Mouse (Mus musculus): Measurements from ENCODE around the gene Mrm3. TPM values are rescaled to one million over a fixed set of nuclear protein-coding genes. Genes with fewer than 3 reads are reported as not detected.
"Not testable (repeated sequence)": the region's sequence is repeated elsewhere in the genome, so short reads cannot be mapped to it uniquely, and the experiment has no call there.

The Mrm3 gene
- 26.3 and 27.6 TPM in 2 replicates for polyA plus RNA-seq (2016; fragmentation: Nextera tagmentation; extraction: Ambion mirVana)

DNA sequence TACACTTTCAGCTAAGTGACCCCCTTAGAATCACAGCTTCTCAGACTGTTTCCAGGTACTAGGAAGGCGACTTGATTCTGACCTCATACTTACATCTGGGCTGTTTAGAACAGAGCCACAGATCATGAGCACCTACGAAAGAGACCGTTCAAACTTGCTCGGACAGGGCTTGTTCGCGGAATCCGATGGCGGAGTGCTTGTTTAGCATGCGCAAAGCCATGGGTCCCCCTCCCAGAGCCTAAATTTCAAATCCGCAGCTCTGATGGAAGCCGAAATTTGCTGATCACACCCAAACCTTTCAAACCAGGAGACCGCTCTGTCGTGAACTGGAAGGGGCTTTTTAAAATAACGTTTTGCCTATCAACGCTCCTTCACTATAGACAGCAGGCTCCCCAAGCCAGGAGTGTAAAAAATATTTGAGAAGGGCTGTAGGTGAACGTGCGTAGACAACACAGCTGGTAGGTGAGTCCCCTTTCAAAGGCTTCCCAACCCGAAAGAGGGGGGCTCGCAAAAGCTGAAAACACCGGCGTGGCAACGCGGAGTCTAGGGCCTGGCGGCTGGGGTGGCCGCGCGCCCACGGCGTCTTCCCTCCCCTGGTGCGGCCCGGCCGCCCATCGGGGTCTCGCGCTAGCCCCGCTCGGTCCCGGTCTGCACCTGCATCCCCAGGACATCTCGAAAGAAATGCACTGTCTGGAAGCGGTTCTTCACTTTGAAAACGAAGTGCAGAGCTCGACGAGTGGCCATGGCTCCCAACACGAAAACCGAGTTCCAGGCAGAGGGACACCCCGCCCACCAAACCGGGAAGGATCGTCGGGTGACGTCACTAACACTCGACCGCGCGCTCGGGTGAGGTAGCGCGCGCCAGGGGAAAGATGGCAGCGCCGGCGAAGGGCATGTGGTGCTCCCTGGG, at the start of gene Mrm3, which contains the start of gene Glod4:
Gene Mrm3, plus strand, starts transcription at position 815 of the 910 bp plus-strand sequence.
Gene Glod4, minus strand, starts transcription at position 825 of the 910 bp plus-strand sequence.
- ATAC-seq (ENCODE audit: insufficient number of reproducible peaks, insufficient read depth, low FRiP score, low TSS enrichment), result peak; percentile 82
- under 1% methylated on average over 61 of the region's 61 CpGs for WGBS
- peak within 1 kb of the TSS; percentile 81 for H3K27ac ChIP-seq

DNA sequence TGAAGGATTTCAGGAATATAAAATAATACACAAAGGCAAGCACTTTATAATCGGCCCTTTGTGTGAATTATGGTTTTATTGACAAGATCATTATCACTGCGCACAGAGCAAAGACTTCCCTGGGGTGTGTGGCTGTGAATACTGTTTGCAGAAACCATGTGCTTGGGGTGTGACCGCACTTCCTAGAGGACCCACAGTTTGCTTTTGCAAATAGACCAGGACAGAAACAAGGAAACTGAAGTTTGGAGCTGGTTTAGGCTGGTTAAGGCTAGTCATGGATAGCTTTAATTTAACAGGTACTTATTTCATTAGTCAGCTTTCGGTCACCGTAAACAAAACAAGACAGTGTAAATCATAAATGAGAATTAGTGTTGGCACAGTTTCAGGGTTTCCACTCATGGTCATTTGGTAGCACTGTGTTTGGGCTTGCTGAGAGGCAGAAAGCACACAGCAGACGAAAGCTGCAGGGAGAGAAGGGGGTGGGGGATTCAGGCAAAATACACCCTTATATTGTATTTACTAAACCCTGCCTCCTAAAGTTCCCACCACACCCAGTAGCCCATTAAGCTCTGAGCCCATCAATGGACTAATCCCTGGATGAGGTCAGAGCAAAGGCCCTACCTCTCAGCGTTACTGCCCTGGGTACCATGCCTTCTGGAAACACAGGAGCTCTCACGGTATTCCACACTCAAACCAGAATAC, 47.1 kb upstream of the Mrm3 start:
- H3K36me3 ChIP-seq, result no peaks in the 10 kb centered on the region

More for the DNA sequence above, at the start of gene Mrm3, which contains the start of gene Glod4:
- Histone ChIP-seq H3K4me3 (peak within 1 kb of the TSS; percentile 82), H3K27me3 (no peaks in the 10 kb centered on the region), H3K4me2 (replicated peaks) (peak within 1 kb of the TSS; percentile 64), H3K4me1 (peaks cover 9% of the 10 kb centered on the region), H3K9me3 (no peaks in the 10 kb centered on the region), H3K36me3 (peaks cover 18% of the 10 kb centered on the region), H3K9ac (peak within 1 kb of the TSS; percentile 85)

DNA sequence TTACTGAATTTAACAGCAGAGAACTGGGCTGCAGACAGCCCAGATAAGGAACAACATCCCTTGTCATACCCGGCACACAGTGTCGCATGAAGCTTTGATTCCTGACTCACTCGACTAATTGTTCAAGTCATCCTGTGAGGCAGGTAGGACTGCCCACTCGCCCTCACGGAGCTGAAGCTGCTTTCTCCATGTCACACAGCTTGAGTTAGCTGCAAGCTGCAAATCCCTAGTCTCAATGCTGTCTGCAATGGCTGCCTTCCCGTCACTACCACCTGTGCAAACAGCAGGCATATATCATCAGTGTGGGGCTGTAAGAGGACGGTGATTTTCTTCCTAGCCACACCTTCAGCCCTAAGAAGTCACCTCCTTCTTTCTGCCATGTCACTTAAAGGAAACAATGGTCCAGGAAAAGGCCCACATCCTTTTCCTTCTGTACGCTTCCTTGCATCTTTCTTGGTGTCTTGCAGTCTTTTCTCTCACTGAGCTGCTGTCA, 46.5 kb upstream of the Mrm3 start:
- WGBS, result 48% methylated on average over 8 of the region's 8 CpGs
- Histone ChIP-seq H3K36me3 (no peaks in the 10 kb centered on the region), H3K27me3 (no peaks in the 10 kb centered on the region), H3K4me2 (replicated peaks) (no peak overlapping the region), H3K9me3 (no peaks in the 10 kb centered on the region), H3K9ac (no peak overlapping the region), H3K4me3 (no peak overlapping the region), H3K27ac (no peak overlapping the region), H3K4me1 (no peaks in the 10 kb centered on the region)
- ATAC-seq (ENCODE audit: insufficient number of reproducible peaks, insufficient read depth, low FRiP score, low TSS enrichment), result no peak

More for the DNA sequence above, 47.1 kb upstream of the Mrm3 start:
- Histone ChIP-seq H3K4me2 (replicated peaks) (no peak overlapping the region), H3K9ac (no peak overlapping the region), H3K9me3 (no peaks in the 10 kb centered on the region), H3K27ac (no peak overlapping the region), H3K4me3 (no peak overlapping the region), H3K4me1 (no peaks in the 10 kb centered on the region), H3K27me3 (no peaks in the 10 kb centered on the region)
- WGBS, result 71% methylated on average over 8 of the region's 8 CpGs
- no peak for ATAC-seq (ENCODE audit: insufficient number of reproducible peaks, insufficient read depth, low FRiP score, low TSS enrichment)

DNA sequence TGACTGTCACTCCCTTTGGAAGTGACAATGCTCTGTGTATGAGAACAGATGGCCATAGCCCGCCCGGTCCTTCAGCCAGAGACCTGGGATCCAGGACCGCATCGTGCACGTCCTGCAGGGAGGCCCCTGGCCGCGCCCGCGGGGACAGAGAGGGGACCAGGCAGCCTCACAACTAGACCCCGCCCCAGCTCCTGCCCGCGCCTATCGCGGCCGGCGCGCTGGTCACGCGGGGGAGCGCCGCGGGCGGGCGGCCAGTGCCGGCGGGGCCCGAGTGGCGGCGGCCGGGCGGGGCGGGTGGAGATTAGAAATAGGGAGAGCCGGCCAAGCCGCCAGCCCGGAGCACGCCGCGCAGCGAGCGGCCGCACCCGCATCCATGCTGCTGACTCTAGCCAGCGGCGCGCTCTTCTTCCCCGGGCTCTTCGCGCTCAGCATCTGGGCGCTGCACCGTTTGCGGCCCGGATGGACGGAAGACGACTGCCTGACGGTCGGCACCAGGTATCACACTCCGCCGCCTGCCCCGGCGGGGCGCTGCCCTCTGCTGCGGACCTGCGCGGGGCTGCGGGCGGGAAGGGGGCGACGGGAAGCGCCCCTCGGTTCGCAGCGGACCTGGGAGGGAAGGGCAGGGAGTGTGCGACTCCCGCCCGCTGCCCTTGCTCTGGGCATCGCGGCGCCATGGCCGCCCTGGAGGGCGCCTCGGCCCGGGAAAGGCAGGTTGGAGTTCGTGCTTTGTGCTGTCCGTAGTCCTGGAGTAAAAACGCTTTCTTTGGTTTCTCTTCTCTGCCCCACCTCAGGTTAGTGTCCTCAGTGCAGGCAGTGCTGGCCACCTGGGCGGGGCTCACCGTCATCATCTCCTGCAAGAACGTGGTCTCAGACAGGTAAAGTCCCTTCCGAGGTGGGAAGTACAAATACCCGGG, 41.5 kb upstream of the Mrm3 start:
- Histone ChIP-seq H3K4me1 (peaks cover 9% of the 10 kb centered on the region; the same call in 1 of the 2 replicates), H3K27ac (peak overlapping the region; percentile 84), H3K4me2 (replicated peaks) (peak overlapping the region; percentile 89), H3K36me3 (0 out of 2 replicates have a peak, but pooled peaks cover 7% of the 10 kb centered on the region), H3K4me3 (peak overlapping the region; percentile 86), H3K9ac (peak overlapping the region; percentile 89), H3K9me3 (no peaks in the 10 kb centered on the region), H3K27me3 (no peaks in the 10 kb centered on the region)
- peak; percentile 93 for ATAC-seq (ENCODE audit: insufficient number of reproducible peaks, insufficient read depth, low FRiP score, low TSS enrichment)
- WGBS, result under 1% methylated on average over 81 of the region's 90 CpGs

DNA sequence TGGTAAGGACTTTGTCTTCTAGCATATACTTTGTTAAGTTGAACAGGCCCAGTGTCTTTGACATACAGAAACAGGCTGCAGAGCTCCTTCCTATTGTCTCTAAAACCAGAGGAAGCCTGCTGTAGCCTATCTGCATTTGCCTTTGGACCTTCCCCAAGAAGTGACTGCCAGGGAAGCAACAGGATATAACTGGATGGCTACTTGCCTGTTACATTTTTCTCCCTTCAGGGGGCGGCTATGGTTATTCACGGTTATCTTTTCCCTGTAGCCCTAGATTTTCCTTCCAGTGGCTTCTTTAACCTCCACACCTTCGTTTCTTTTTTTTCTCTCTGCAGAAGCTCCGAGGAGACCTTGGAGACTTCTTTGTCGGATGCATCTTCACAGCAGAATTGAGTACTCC, 36.7 kb upstream of the Mrm3 start:
- 91% methylated on average over 5 of the region's 5 CpGs for WGBS
- Histone ChIP-seq H3K27ac (no peak overlapping the region), H3K4me3 (no peak overlapping the region), H3K4me2 (replicated peaks) (no peak overlapping the region), H3K4me1 (peaks cover 9% of the 10 kb centered on the region; the same call in 1 of the 2 replicates), H3K9ac (no peak overlapping the region), H3K36me3 (peaks cover 42% of the 10 kb centered on the region), H3K9me3 (no peaks in the 10 kb centered on the region), H3K27me3 (no peaks in the 10 kb centered on the region)
- ATAC-seq (ENCODE audit: insufficient number of reproducible peaks, insufficient read depth, low FRiP score, low TSS enrichment), result no peak

DNA sequence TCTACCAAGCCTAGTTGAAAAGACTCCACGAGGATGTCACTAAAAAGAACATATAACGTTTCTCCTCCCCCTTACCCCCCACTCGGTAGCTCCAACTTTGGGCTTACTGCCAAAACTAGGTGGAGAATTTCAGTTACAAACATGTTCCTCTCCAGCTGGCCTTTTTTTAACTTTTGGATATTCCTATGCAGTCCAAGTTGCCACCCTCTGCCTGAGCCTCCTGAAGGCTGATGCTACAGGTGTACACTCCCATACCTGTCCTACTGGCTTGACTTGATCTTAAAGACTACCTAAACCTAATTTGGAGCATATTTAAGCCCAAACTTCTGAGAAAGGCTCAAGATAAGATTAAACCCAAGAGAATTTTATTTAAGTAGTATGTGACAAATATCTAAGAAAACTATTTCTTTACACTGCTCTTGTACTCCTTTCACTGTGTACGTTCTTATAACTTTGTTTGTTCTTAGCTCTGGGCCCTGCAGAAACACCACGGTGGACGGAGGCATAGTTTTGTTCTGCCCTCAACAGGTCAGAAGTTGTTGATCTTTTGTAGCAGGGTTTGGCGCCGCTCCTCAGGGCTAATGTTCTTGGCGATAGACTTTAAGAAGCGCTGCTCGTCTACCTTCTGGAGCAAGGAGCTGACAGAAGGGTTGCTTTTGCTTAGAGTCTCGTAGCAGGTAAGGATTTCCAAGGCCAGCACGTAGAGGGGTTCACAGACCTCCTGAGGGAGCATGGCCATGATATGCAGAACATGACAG, 33.1 kb upstream of the Mrm3 start:
- Histone ChIP-seq H3K4me3 (no peak overlapping the region), H3K27me3 (no peaks in the 10 kb centered on the region), H3K4me1 (no peaks in the 10 kb centered on the region), H3K36me3 (peaks cover 68% of the 10 kb centered on the region), H3K27ac (no peak overlapping the region), H3K9ac (no peak overlapping the region), H3K9me3 (no peaks in the 10 kb centered on the region), H3K4me2 (replicated peaks) (no peak overlapping the region)
- 89% methylated on average over 13 of the region's 13 CpGs for WGBS
- no peak for ATAC-seq (ENCODE audit: insufficient number of reproducible peaks, insufficient read depth, low FRiP score, low TSS enrichment)

DNA sequence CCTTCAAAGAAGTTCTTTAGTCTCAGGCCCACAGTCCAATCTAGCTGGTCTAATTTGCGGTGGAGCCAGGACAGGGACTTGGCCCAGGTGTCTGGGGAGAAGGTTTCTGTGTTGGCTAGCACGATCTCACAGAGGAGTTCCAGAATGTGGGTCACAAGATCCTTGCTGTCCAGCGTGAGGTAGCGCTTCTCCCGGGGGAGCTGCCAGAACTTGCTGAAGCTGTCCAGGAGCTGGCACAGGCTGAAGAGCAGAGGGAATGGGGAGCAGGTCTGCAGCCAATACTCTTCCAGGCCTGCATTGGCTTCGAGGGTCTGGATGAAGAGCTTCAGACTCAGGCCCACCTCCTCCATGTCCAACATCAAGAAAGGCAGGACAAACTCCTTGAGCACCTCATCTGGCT, 31.9 kb upstream of the Mrm3 start:
- peaks cover 61% of the 10 kb centered on the region for H3K36me3 ChIP-seq
- not testable (repeated sequence) for H3K4me2 ChIP-seq (replicated peaks); ATAC-seq (ENCODE audit: insufficient number of reproducible peaks, insufficient read depth, low FRiP score, low TSS enrichment); H3K27ac ChIP-seq; H3K4me3 ChIP-seq; H3K9ac ChIP-seq; H3K27me3 ChIP-seq; H3K9me3 ChIP-seq; H3K4me1 ChIP-seq
- 92% methylated on average over 5 of the region's 6 CpGs for WGBS

DNA sequence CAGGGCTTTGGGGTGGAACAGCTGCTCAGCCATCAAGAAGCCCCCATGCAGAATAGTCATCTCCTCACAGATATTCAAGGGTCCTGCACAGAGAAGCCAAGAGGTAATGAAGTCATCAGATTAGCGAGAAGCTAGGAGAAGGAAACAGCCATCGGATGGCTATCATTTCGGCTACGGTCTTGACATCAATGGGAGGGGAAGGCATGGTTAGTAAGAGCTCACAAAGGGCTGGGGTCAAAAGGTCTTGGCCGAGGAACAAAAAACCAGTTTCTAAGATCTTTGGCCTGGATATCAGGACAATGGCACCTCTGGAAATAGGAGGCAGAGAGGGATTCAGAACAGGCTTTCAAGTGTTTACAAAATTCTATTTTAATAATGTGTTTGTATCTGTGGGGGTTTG, 29.7 kb upstream of the Mrm3 start:
- Histone ChIP-seq H3K27ac (no peak overlapping the region), H3K36me3 (peaks cover 44% of the 10 kb centered on the region), H3K9ac (no peak overlapping the region), H3K4me2 (replicated peaks) (no peak overlapping the region), H3K4me1 (no peaks in the 10 kb centered on the region; the same call in 1 of the 2 replicates), H3K27me3 (no peaks in the 10 kb centered on the region), H3K4me3 (no peak overlapping the region), H3K9me3 (no peaks in the 10 kb centered on the region)
- no peak for ATAC-seq (ENCODE audit: insufficient number of reproducible peaks, insufficient read depth, low FRiP score, low TSS enrichment)
- WGBS, result 70% methylated on average over 5 of the region's 5 CpGs

DNA sequence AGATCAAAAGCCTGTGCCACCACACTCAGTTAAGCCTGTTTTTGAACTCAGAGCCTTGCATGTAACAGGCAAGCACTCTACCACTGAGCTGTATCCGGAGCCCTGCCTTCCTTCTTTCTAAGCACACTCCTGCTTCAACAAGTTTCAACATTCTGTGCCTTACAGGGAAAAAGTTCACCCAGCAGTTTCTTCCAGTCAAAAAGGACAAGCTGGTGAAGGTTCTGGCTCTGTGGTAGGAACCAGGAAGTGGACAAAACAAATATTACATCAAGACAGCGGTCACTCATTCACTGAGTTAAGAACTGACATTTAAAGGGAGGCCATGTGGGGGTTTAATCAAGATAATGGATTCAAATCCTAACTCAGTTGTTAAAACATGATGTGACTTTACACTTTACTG, 28.5 kb upstream of the Mrm3 start:
- H3K9me3 ChIP-seq, result no peaks in the 10 kb centered on the region

DNA sequence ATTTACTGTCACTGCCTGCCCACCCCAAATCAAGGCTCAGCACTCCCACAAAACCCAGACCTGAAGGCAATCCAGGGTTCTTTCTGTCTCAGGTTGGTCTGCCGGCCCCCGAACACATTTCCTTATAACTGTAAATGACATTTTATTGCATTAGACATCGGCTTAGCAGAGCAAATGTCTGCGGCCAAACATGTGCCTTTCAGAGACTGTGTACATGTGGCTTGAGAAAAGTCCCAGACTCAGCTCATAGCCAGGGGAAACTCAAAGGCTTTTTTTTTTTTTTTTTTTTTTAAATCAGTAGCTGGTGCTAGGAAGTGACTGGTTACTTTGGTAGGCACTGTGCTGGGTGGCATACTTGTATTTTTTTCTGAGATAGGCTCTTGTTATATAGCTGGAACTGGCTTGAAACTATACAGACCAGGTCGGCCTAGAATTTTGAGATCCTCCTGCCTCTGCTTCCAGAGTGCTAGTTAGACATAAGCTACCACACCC, 27.4 kb upstream of the Mrm3 start:
- 91% methylated on average over 5 of the region's 5 CpGs for WGBS
- Histone ChIP-seq H3K9me3 (no peaks in the 10 kb centered on the region), H3K9ac (no peak overlapping the region), H3K4me3 (peak overlapping the region; percentile 78), H3K4me1 (no peaks in the 10 kb centered on the region; the same call in 1 of the 2 replicates), H3K27me3 (no peaks in the 10 kb centered on the region), H3K36me3 (peaks cover 37% of the 10 kb centered on the region), H3K4me2 (replicated peaks) (peak overlapping the region; percentile 53), H3K27ac (peak overlapping the region; percentile 95; the same call in 1 of the 2 replicates)
- ATAC-seq (ENCODE audit: insufficient number of reproducible peaks, insufficient read depth, low FRiP score, low TSS enrichment), result no peak

More for the DNA sequence above, 28.5 kb upstream of the Mrm3 start:
- Histone ChIP-seq H3K27me3 (no peaks in the 10 kb centered on the region), H3K4me3 (no peak overlapping the region), H3K4me1 (no peaks in the 10 kb centered on the region; the same call in 1 of the 2 replicates), H3K9ac (no peak overlapping the region), H3K27ac (no peak overlapping the region), H3K4me2 (replicated peaks) (no peak overlapping the region), H3K36me3 (peaks cover 42% of the 10 kb centered on the region)
- WGBS, result 95% methylated on average over 2 of the region's 2 CpGs
- no peak for ATAC-seq (ENCODE audit: insufficient number of reproducible peaks, insufficient read depth, low FRiP score, low TSS enrichment)
